Mouse (Mus musculus): ENCODE data around the gene 4933406M09Rik. TPM values are rescaled to one million over a fixed set of nuclear protein-coding genes. Genes with fewer than 3 reads are reported as not detected.

4933406M09Rik gene
- total and polyA plus RNA-seq, 2 experiments from 2014 or later: not detected

- no peak for TF ChIP-seq CTCF (IDR thresholded peaks at IDR 0.05)
- no peaks in the 10 kb centered on the region for H3K27me3 ChIP-seq (ENCODE audit: insufficient read depth, low read length)
- no peaks in the 10 kb centered on the region for H3K4me1 ChIP-seq (ENCODE audit: insufficient read depth, low read length)
- WGBS: 72% methylated on average over 5 of the region's 5 CpGs
- H3K4me3 ChIP-seq (ENCODE audit: low read depth, low read length): no peak overlapping the region
- H3K36me3 ChIP-seq (ENCODE audit: insufficient read depth, low read length): no peaks in the 10 kb centered on the region
- H3K9me3 ChIP-seq (ENCODE audit: low read length): no peaks in the 10 kb centered on the region
- no peak for DNase-seq (ENCODE audit: low spot score)
- no peak overlapping the region for H3K27ac ChIP-seq (ENCODE audit: low read depth, low read length)
- no peak overlapping the region for H3K9ac ChIP-seq (replicated peaks; ENCODE audit: low read length, poor library complexity, severe bottlenecking)
- no peak for ATAC-seq (ENCODE audit: low FRiP score)
- H3K4me2 ChIP-seq (ENCODE audit: low read depth, low read length, poor library complexity, severe bottlenecking): no peak overlapping the region
Observed at GRCm38 (mm10) chr1:134365491-134365890, 20.2 kb upstream of the 4933406M09Rik start.

DNA sequence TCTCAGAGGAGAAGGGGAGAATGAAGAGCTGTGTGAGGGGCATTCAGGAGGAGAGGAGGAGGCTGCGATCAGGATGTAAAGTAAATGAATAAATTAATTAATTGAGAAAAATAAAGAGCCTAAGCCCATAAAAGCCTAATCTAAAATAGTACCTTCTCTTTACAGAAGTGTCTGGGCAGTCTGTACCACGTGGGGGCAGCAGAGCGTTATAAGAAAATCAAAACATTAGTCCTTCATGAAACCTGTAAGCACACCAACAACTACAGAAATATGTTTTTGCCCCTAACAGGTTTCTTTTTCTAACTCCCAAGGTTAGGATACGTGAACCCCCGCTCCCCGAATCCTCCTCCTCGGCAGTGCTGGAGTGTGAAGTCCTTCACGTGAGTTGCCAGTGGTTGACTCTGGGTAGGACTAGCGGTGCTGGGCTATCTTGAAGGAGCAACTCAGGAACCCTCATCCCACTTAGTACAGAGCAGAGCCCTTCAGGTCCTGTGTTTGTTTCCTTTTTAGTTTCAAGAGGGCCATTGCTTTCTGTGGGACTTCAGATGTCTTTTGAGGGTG, 16.9 kb upstream of the 4933406M09Rik start:
- no peaks in the 10 kb centered on the region for H3K27me3 ChIP-seq (ENCODE audit: insufficient read depth, low read length)
- ATAC-seq (ENCODE audit: low FRiP score) (no peak), DNase-seq (ENCODE audit: low spot score) (peak; percentile 66)
- TF ChIP-seq CTCF (IDR thresholded peaks at IDR 0.05): peak; percentile 77
- no peak overlapping the region for H3K9ac ChIP-seq (replicated peaks; ENCODE audit: low read length, poor library complexity, severe bottlenecking)
- WGBS: 57% methylated on average over 9 of the region's 9 CpGs
- no peaks in the 10 kb centered on the region for H3K4me1 ChIP-seq (ENCODE audit: insufficient read depth, low read length)
- no peak overlapping the region for H3K4me3 ChIP-seq (ENCODE audit: low read depth, low read length)
- H3K27ac ChIP-seq (ENCODE audit: low read depth, low read length): no peak overlapping the region
- H3K9me3 ChIP-seq (ENCODE audit: low read length): no peaks in the 10 kb centered on the region
- no peaks in the 10 kb centered on the region for H3K36me3 ChIP-seq (ENCODE audit: insufficient read depth, low read length)
- no peak overlapping the region for H3K4me2 ChIP-seq (ENCODE audit: low read depth, low read length, poor library complexity, severe bottlenecking)

DNA sequence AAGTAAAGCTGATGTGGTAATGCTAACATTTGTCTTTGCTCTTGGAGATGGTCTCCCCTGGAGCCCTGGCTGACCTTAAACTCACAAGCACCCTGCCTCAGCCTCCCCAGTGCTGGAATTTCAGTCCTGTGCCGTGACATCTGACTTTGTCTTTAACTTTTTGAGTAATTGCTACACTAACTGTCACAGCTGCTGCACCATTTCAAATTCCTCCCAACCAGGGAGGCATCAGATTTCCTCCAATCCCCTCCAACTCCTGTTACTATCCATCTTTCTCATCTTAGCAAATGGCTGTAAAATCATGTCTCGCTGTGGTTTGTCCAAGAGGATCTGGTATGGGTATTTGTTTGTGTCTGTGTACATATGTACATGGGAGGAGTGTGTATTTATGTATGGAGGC, 11.6 kb upstream of the 4933406M09Rik start:
- no peak for TF ChIP-seq CTCF (IDR thresholded peaks at IDR 0.05)
- H3K4me1 ChIP-seq (ENCODE audit: insufficient read depth, low read length): no peaks in the 10 kb centered on the region
- no peak overlapping the region for H3K9ac ChIP-seq (replicated peaks; ENCODE audit: low read length, poor library complexity, severe bottlenecking)
- WGBS: 70% methylated on average over 2 of the region's 2 CpGs
- H3K9me3 ChIP-seq (ENCODE audit: low read length): no peaks in the 10 kb centered on the region
- H3K4me2 ChIP-seq (ENCODE audit: low read depth, low read length, poor library complexity, severe bottlenecking): no peak overlapping the region
- H3K4me3 ChIP-seq (ENCODE audit: low read depth, low read length): no peak overlapping the region
- no peaks in the 10 kb centered on the region for H3K27me3 ChIP-seq (ENCODE audit: insufficient read depth, low read length)
- H3K36me3 ChIP-seq (ENCODE audit: insufficient read depth, low read length): no peaks in the 10 kb centered on the region
- no peak overlapping the region for H3K27ac ChIP-seq (ENCODE audit: low read depth, low read length)
- DNase-seq (ENCODE audit: low spot score) (no peak), ATAC-seq (ENCODE audit: low FRiP score) (no peak)

DNA sequence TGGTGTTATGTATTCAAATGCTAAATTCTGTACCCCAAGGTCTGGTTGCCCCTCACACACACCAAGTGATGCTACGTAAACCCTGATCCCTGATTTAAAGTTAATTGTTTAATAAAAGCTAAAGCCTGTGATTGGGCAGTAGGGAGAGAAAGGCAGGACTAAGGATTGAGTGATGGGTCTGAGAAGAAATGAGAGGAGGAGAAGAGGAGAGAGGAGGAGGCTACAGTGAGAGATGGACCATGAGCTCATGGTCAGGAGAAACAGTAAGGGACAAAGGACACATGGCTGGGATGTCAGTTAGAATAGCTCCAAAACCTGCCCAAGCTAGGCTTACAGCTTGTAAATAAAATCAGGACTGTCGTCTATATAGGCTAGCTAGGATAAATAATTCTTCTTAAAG, 4.7 kb upstream of the 4933406M09Rik start:
- Histone ChIP-seq H3K9ac (replicated peaks; ENCODE audit: low read length, poor library complexity, severe bottlenecking) (no peak overlapping the region), H3K4me2 (ENCODE audit: low read depth, low read length, poor library complexity, severe bottlenecking) (no peak overlapping the region), H3K36me3 (ENCODE audit: insufficient read depth, low read length) (no peaks in the 10 kb centered on the region), H3K9me3 (ENCODE audit: low read length) (no peaks in the 10 kb centered on the region), H3K27ac (ENCODE audit: low read depth, low read length) (no peak overlapping the region), H3K27me3 (ENCODE audit: insufficient read depth, low read length) (no peaks in the 10 kb centered on the region), H3K4me3 (ENCODE audit: low read depth, low read length) (no peak overlapping the region), H3K4me1 (ENCODE audit: insufficient read depth, low read length) (peaks cover 3% of the 10 kb centered on the region; the same call in 1 of the 2 replicates)
- DNase-seq (ENCODE audit: low spot score): no peak
- WGBS: 86% methylated on average over 2 of the region's 2 CpGs
- TF ChIP-seq CTCF (IDR thresholded peaks at IDR 0.05): no peak
- no peak for ATAC-seq (ENCODE audit: low FRiP score)

GRCm38 (mm10) chr1:134381795-134382625, 3.7 kb upstream of the 4933406M09Rik start:
- no peaks in the 10 kb centered on the region for H3K9me3 ChIP-seq (ENCODE audit: low read length)
- H3K4me3 ChIP-seq (ENCODE audit: low read depth, low read length): peak overlapping the region; percentile 24
- no peak for TF ChIP-seq CTCF (IDR thresholded peaks at IDR 0.05)
- 14% methylated on average over 19 of the region's 19 CpGs for WGBS
- no peak overlapping the region for H3K27ac ChIP-seq (ENCODE audit: low read depth, low read length)
- no peak overlapping the region; the same call in 1 of the 2 replicates for H3K9ac ChIP-seq (replicated peaks; ENCODE audit: low read length, poor library complexity, severe bottlenecking)
- no peak for ATAC-seq (ENCODE audit: low FRiP score)
- peak overlapping the region; percentile 61 for H3K4me2 ChIP-seq (ENCODE audit: low read depth, low read length, poor library complexity, severe bottlenecking)
- H3K36me3 ChIP-seq (ENCODE audit: insufficient read depth, low read length): no peaks in the 10 kb centered on the region
- peak; percentile 61 for DNase-seq (ENCODE audit: low spot score)
- H3K4me1 ChIP-seq (ENCODE audit: insufficient read depth, low read length): peaks cover 3% of the 10 kb centered on the region; the same call in 1 of the 2 replicates
- H3K27me3 ChIP-seq (ENCODE audit: insufficient read depth, low read length): no peaks in the 10 kb centered on the region

GRCm38 (mm10) chr1:134384581-134384980, 1.2 kb upstream of the 4933406M09Rik start:
- no peak for TF ChIP-seq CTCF (IDR thresholded peaks at IDR 0.05)
- Histone ChIP-seq H3K27me3 (ENCODE audit: insufficient read depth, low read length) (no peaks in the 10 kb centered on the region), H3K36me3 (ENCODE audit: insufficient read depth, low read length) (no peaks in the 10 kb centered on the region), H3K9me3 (ENCODE audit: low read length) (no peaks in the 10 kb centered on the region), H3K9ac (replicated peaks; ENCODE audit: low read length, poor library complexity, severe bottlenecking) (no peak overlapping the region), H3K4me2 (ENCODE audit: low read depth, low read length, poor library complexity, severe bottlenecking) (no peak overlapping the region), H3K4me1 (ENCODE audit: insufficient read depth, low read length) (peaks cover 3% of the 10 kb centered on the region; the same call in 1 of the 2 replicates), H3K4me3 (ENCODE audit: low read depth, low read length) (no peak overlapping the region), H3K27ac (ENCODE audit: low read depth, low read length) (no peak overlapping the region)
- DNase-seq (ENCODE audit: low spot score) (no peak), ATAC-seq (ENCODE audit: low FRiP score) (no peak)
- WGBS: 92% methylated on average over 4 of the region's 4 CpGs
